Mouse (Mus musculus): ENCODE results near the gene Efna5.

DNA sequence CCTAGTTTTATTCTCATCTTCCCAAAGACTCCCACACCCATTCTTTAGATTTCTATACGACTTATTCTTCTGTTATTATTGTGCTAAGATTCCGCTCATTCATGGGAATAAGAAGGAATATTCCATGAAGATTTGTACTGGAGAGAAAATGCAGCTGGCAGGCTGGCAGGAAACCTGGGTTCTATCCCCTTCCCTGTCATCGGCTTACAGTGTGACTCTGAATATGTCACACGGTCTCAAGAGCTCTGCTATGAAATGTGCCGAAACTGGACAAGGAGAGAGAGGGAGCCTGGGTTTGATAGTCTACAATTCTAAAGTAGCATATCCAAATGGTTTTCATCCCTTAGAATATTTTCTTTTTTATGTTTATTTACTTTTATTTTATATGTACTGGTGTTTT is 198.0 kb downstream of the Efna5 start:
- TF ChIP-seq POLR2A (IDR thresholded peaks at IDR 0.05; ENCODE audit: insufficient read depth, low read length) = no peak
- no peak for TF ChIP-seq CTCF (IDR thresholded peaks at IDR 0.05; ENCODE audit: low read depth, low read length)
- no peak for TF ChIP-seq EP300 (IDR thresholded peaks at IDR 0.05; ENCODE audit: insufficient read depth, low read depth, low read length)
